Mouse (Mus musculus) E14TG2a.4 (cell line): ENCODE measurements around the gene Frmpd2.

ENCODE experiments used
- H3K27me3 ChIP-seq: 2 replicates; pipeline ENCODE4 v1.6.1; 2014; ENCODE audit warnings: low read length, control low read depth; ENCODE audit not compliant: insufficient read depth
- H3K36me3 ChIP-seq: 2 replicates; pipeline ENCODE4 v1.6.1; 2014; ENCODE audit warnings: low read length, control low read depth; ENCODE audit not compliant: insufficient read depth
- H3K4me1 ChIP-seq: replicated peaks from 2 replicates; pipeline ENCODE4 v1.6.1; 2014; ENCODE audit warnings: low read depth, low read length, control low read depth
- H3K4me3 ChIP-seq: replicated peaks from 2 replicates; pipeline ENCODE4 v1.5.1; 2014; ENCODE audit warnings: mild to moderate bottlenecking, low read length
- H3K9me3 ChIP-seq: 2 replicates; pipeline ENCODE4 v1.6.1; 2014; ENCODE audit warnings: low read length, control low read depth
- CTCF ChIP-seq: conservative IDR thresholded peaks from 2 replicates; pipeline ENCODE4 v1.5.1; 2014; ENCODE audit warnings: low read length
- NANOG ChIP-seq: IDR thresholded peaks from 2 replicates; pipeline ENCODE4 v1.6.1; 2014; ENCODE audit warnings: borderline replicate concordance, low read length, mixed read lengths
- POU5F1 ChIP-seq: IDR thresholded peaks from 2 replicates; pipeline ENCODE4 v1.6.1; 2014; ENCODE audit warnings: low read length, borderline replicate concordance

Frmpd2 gene

DNA sequence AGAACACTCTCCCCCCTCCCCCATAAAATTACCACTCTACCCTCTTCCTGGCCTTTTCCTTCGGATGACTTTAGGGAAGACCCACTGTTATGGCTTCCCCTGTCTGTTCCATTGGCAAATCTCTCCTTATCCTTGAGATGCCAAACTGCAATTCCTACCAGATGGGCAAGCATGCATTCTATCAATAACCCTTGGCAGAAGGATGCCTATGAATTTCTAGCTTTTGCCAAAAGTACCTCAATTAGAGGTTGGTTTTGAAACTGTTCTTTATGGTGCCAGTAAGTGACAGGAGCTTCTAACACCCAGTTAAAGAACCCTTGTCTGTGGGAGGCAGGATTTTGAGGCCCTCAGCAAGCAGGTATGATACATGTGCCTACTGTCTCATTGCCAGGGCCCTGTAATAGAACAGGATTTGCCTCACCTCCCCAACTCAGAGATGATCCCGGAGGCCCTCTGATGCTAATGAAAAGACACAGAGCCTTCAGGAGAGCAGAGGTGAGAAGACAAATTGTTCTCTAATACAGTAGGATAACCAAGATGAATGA is 22.1 kb upstream of the Frmpd2 start:
- no peaks in the 10 kb centered on the region for H3K36me3 ChIP-seq
- no peaks in the 10 kb centered on the region for H3K9me3 ChIP-seq
- no peak overlapping the region for H3K4me3 ChIP-seq
- TF ChIP-seq CTCF: no peak
- no peak for TF ChIP-seq NANOG
- TF ChIP-seq POU5F1: no peak
- H3K4me1 ChIP-seq: peaks cover 12% of the 10 kb centered on the region
- H3K27me3 ChIP-seq: peaks cover 29% of the 10 kb centered on the region

DNA sequence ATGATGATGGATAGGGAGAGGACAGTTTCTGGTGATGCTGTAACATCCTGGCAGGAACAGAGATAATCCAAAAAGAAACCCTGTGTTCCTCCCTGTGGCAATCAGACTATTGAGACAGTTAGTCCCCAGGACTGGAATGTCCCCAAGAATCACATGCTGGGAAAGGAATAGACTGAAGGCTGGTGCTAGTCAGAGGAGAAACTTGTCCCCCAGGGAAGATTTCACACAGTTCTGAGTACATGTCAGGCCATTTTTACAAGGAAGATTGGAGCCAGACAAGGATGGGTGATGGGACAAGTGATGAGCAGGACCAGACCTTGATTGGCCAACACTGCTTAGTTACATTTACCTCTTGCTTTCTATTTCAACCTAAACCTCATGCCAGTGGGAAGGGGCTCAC is 21.2 kb upstream of the Frmpd2 start:
- peaks cover 31% of the 10 kb centered on the region for H3K27me3 ChIP-seq
- TF ChIP-seq NANOG: no peak
- TF ChIP-seq CTCF: no peak
- TF ChIP-seq POU5F1: no peak
- no peak overlapping the region for H3K4me3 ChIP-seq
- no peaks in the 10 kb centered on the region for H3K9me3 ChIP-seq
- H3K4me1 ChIP-seq: peaks cover 9% of the 10 kb centered on the region
- no peaks in the 10 kb centered on the region for H3K36me3 ChIP-seq

DNA sequence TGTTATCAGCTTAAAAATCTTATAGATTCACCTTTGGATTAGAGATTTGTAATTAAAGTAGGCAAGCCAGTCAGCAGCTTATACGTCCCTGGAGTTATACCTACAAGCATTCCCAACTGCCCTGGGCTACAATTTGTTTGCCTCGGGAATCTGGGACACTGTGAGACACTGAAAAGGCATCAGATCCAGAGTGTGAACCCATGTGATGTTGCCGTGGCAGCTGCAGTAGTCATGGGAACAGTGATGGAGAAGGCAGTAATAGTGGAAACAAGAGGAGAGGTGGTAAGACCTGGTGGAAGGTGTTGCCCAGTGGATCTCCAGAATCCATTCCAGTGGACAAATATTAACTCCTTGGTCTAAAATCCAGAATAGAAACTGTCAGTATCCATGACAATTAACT is 7.8 kb upstream of the Frmpd2 start:
- no peaks in the 10 kb centered on the region for H3K27me3 ChIP-seq
- no peak for TF ChIP-seq NANOG
- TF ChIP-seq POU5F1: no peak
- TF ChIP-seq CTCF: no peak
- H3K4me1 ChIP-seq: no peaks in the 10 kb centered on the region
- H3K36me3 ChIP-seq: no peaks in the 10 kb centered on the region
- H3K9me3 ChIP-seq: no peaks in the 10 kb centered on the region
- no peak overlapping the region for H3K4me3 ChIP-seq

DNA sequence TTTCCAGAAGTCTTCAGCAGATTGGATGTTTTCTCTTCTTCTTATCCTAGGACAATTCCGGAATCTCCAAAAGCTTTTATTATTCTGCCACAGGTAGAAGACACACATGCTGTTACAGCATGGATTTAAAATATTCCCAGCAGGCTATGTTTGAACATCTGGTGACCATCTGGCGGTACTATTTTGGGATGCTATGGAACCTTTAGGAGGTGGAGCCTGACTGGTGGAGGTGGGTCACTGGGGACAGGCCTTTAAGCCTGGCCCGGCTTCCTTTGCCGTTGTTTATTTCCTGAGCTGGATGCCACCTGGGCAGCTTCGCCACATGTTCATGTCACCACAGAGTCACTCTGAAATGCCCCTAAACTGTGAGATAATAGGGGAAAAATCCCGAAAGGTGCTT is 3.7 kb upstream of the Frmpd2 start:
- H3K27me3 ChIP-seq: no peaks in the 10 kb centered on the region
- TF ChIP-seq POU5F1 (no peak), CTCF (no peak), NANOG (no peak)

GRCm38 (mm10) chr14:33474461-33474860 is 3.0 kb downstream of the Frmpd2 start:
- Histone ChIP-seq H3K36me3 (no peaks in the 10 kb centered on the region), H3K4me3 (no peak overlapping the region), H3K9me3 (no peaks in the 10 kb centered on the region), H3K4me1 (no peaks in the 10 kb centered on the region), H3K27me3 (no peaks in the 10 kb centered on the region)
- TF ChIP-seq NANOG: no peak
- TF ChIP-seq POU5F1: no peak
- no peak for TF ChIP-seq CTCF

More for the DNA sequence above, 3.7 kb upstream of the Frmpd2 start:
- Histone ChIP-seq H3K36me3 (no peaks in the 10 kb centered on the region), H3K4me1 (no peaks in the 10 kb centered on the region), H3K9me3 (no peaks in the 10 kb centered on the region), H3K4me3 (no peak overlapping the region)

DNA sequence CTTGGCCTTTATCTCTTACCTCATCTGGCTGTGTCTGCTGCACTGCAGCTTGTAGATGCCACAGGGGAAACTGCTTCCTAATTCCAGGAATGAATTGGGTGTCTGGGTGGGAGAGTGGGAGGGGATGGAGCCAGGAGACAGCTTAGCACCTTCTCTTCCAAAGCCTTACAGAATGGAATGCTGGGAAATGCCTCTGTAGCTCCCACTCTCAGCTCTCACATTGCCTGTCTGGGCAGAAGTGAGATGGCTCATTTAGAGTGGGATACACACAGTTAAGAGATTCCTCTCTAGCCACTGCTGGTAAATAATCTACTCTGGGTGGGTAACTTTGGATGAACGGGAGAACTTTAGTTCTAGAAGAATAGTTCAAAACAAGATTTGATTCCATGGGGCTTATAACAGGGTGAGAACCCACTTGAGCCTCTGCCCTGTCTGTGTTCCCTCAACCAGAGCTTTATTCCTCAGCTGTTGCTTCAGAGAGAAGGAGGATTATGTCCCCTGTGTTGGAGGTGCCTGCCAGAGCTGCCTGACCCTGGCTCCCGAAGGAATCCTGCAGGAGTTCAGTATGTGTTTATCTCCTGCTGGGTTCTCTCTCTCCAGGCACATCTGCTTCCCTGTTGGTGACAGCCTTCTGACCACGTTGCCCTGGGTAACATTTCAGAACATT is 4.7 kb downstream of the Frmpd2 start:
- no peaks in the 10 kb centered on the region for H3K9me3 ChIP-seq
- H3K36me3 ChIP-seq: no peaks in the 10 kb centered on the region
- TF ChIP-seq CTCF (no peak), POU5F1 (no peak), NANOG (no peak)

GRCm38 (mm10) chr14:33481991-33482390 is 10.5 kb downstream of the Frmpd2 start:
- no peak for TF ChIP-seq POU5F1
- TF ChIP-seq CTCF: no peak
- no peak for TF ChIP-seq NANOG
- Histone ChIP-seq H3K36me3 (no peaks in the 10 kb centered on the region), H3K9me3 (no peaks in the 10 kb centered on the region; the same call in 1 of the 2 replicates), H3K4me1 (no peaks in the 10 kb centered on the region), H3K27me3 (no peaks in the 10 kb centered on the region), H3K4me3 (no peak overlapping the region)

More for the DNA sequence above, 4.7 kb downstream of the Frmpd2 start:
- no peak overlapping the region for H3K4me3 ChIP-seq
- no peaks in the 10 kb centered on the region for H3K27me3 ChIP-seq
- H3K4me1 ChIP-seq: no peaks in the 10 kb centered on the region

- Histone ChIP-seq H3K36me3 (no peaks in the 10 kb centered on the region), H3K4me1 (no peaks in the 10 kb centered on the region), H3K27me3 (no peaks in the 10 kb centered on the region), H3K9me3 (no peaks in the 10 kb centered on the region; the same call in 1 of the 2 replicates), H3K4me3 (no peak overlapping the region)
- no peak for TF ChIP-seq CTCF
- no peak for TF ChIP-seq POU5F1
- no peak for TF ChIP-seq NANOG
Measured at GRCm38 (mm10) chr14:33487805-33488550, 16.5 kb downstream of the Frmpd2 start.

DNA sequence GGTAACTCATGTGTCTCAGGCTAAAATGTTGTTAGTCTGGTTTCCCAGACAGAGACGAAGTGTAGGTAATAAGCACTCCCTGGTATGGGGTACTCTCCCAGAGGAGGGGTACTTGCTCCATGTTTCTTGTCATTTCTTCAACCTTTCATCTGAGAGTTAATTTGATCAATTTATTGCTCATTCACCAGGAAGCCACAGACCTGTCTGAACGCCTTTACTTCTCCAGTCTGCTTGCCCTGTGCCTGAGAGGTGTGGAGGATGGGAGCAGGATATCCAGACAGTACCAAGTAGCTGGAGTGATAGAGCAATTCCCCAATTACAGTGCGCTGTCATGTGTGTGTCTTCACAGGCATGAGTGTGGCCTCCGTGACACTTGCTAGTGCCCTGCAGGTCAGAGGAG is 23.7 kb downstream of the Frmpd2 start:
- no peaks in the 10 kb centered on the region for H3K4me1 ChIP-seq
- H3K9me3 ChIP-seq: no peaks in the 10 kb centered on the region
- H3K27me3 ChIP-seq: no peaks in the 10 kb centered on the region
- H3K36me3 ChIP-seq: no peaks in the 10 kb centered on the region
- no peak overlapping the region for H3K4me3 ChIP-seq
- no peak for TF ChIP-seq CTCF
- TF ChIP-seq POU5F1: no peak
- no peak for TF ChIP-seq NANOG
